Mouse (Mus musculus) cerebellum, postnatal 36 days (tissue): ENCODE results near the gene Polg2.

Experiments used
- DNase-seq, 2 experiments: peaks; one replicate each; pipeline ENCODE4 v3.0.0; 2021 to 2022; ENCODE audit warnings: mixed read lengths in 2 of 2

The Polg2 gene

GRCm38 (mm10) chr11:106723611-106724125 is 55.7 kb downstream of the Polg2 start:
- peak; percentile 12 to 17 for DNase-seq

GRCm38 (mm10) chr11:106722831-106723361 is 56.4 kb downstream of the Polg2 start:
- DNase-seq: no peak

- DNase-seq: no peak
These were observed 59.0 kb downstream of the Polg2 start for GRCm38 (mm10) chr11:106720379-106720778.
